In genomic region chr6:85370041-85370440, GRCm38 (mm10) we compare ENCODE assay signal across 18 mouse cellular contexts. TPM values are rescaled to one million over a fixed set of nuclear protein-coding genes. Genes with fewer than 3 reads are reported as not detected.
A peak's percentile ranks its signal among the peaks of the same experiment; 100 is the strongest.
DNase-seq lines count a peak whose midpoint lies in the region; ATAC-seq and TF ChIP-seq lines count a peak whose summit lies in the region.
"Had no signal": no experiment of that assay in that cellular context is flagged by ENCODE, and none has a peak within 500 bp of the region (broad histone marks: within the 10 kb centered on the region; RNA-seq: fewer than 3 reads in every experiment).

No protein-coding gene starts in this region.

- no peaks in the 10 kb centered on the region for H3K27me3 ChIP-seq in heart, adult 2 months (ENCODE audit: control insufficient read depth, insufficient read depth, low read length)
- no peaks in the 10 kb centered on the region for H3K27me3 ChIP-seq in intestine, postnatal 0 days (replicated peaks; ENCODE audit: control insufficient read depth, insufficient read depth, low read length)
- H3K27me3 ChIP-seq in intestine, embryonic 16.5 days (replicated peaks; ENCODE audit: control insufficient read depth, insufficient read depth, low read length): no peaks in the 10 kb centered on the region
- H3K27me3 ChIP-seq in lung, postnatal 0 days (replicated peaks; ENCODE audit: insufficient read depth, low read length): no peaks in the 10 kb centered on the region
- H3K27me3 ChIP-seq in small intestine, adult 2 months (ENCODE audit: control insufficient read depth, insufficient read depth, low read length): peaks cover 14% of the 10 kb centered on the region; the same call in 1 of the 2 replicates
- H3K27me3 ChIP-seq: embryonic facial prominence, embryonic 13.5 days; limb, embryonic 13.5 days had no signal

- TF ChIP-seq POLR2A in heart, adult 2 months (IDR thresholded peaks at IDR 0.05; ENCODE audit: insufficient read depth, low read depth, low read length): no peak
- no peak for TF ChIP-seq POLR2A in small intestine, adult 2 months (IDR thresholded peaks at IDR 0.05; ENCODE audit: low read depth, low read length)

- peak overlapping the region; percentile 96 for H3K27ac ChIP-seq in heart, adult 2 months
- no peak overlapping the region for H3K27ac ChIP-seq in intestine, postnatal 0 days (ENCODE audit: low read depth, low read length)
- no peak overlapping the region for H3K27ac ChIP-seq in intestine, embryonic 16.5 days (ENCODE audit: low read length)
- peak overlapping the region; percentile 71; the same call in 1 of the 2 replicates for H3K27ac ChIP-seq in lung, postnatal 0 days (ENCODE audit: low read length)
- 0 out of 2 replicates have a peak overlapping the region, but pooled peaks have one; percentile 1 for H3K27ac ChIP-seq in small intestine, adult 2 months (ENCODE audit: insufficient read depth, low read depth, low read length)
- H3K27ac ChIP-seq: forebrain, embryonic 12.5 days; hindbrain, embryonic 14.5 days had no signal

- 57% methylated on average over 5 of the region's 5 CpGs for WGBS in heart, adult 2 months
- WGBS in intestine, postnatal 0 days: 74% methylated on average over 5 of the region's 5 CpGs
- WGBS in intestine, embryonic 16.5 days: 89% methylated on average over 5 of the region's 5 CpGs
- WGBS in lung, postnatal 0 days: 88% methylated on average over 5 of the region's 5 CpGs
- WGBS in small intestine, adult 2 months: 92% methylated on average over 5 of the region's 5 CpGs

- no peaks in the 10 kb centered on the region for H3K9me3 ChIP-seq in intestine, postnatal 0 days (ENCODE audit: control insufficient read depth)
- no peaks in the 10 kb centered on the region for H3K9me3 ChIP-seq in intestine, embryonic 16.5 days (ENCODE audit: control insufficient read depth, low read length)
- H3K9me3 ChIP-seq in lung, postnatal 0 days (ENCODE audit: low read length): no peaks in the 10 kb centered on the region
- H3K9me3 ChIP-seq: embryonic facial prominence, embryonic 13.5 days; forebrain, embryonic 12.5 days; limb, embryonic 13.5 days had no signal

- peaks cover 26% of the 10 kb centered on the region for H3K36me3 ChIP-seq in heart, adult 2 months (ENCODE audit: control insufficient read depth, insufficient read depth, low read length)
- H3K36me3 ChIP-seq in intestine, postnatal 0 days (ENCODE audit: control insufficient read depth, insufficient read depth): 0 out of 2 replicates have a peak, but pooled peaks cover 7% of the 10 kb centered on the region
- H3K36me3 ChIP-seq in intestine, embryonic 16.5 days (ENCODE audit: control insufficient read depth, insufficient read depth, low read length): no peaks in the 10 kb centered on the region
- no peaks in the 10 kb centered on the region for H3K36me3 ChIP-seq in lung, postnatal 0 days (ENCODE audit: insufficient read depth, low read length)
- H3K36me3 ChIP-seq in small intestine, adult 2 months (ENCODE audit: control insufficient read depth, insufficient read depth, low read length): no peaks in the 10 kb centered on the region
- H3K36me3 ChIP-seq: forebrain, embryonic 12.5 days had no signal

- H3K4me3 ChIP-seq in heart, adult 2 months: no peak overlapping the region
- no peak overlapping the region for H3K4me3 ChIP-seq in intestine, postnatal 0 days (ENCODE audit: low read depth, low read length)
- H3K4me3 ChIP-seq in intestine, embryonic 16.5 days (ENCODE audit: low read length): no peak overlapping the region
- no peak overlapping the region for H3K4me3 ChIP-seq in lung, postnatal 0 days (ENCODE audit: low read depth, low read length)
- H3K4me3 ChIP-seq in small intestine, adult 2 months (ENCODE audit: low read depth, low read length): no peak overlapping the region
- H3K4me3 ChIP-seq: embryonic facial prominence, embryonic 13.5 days; forebrain, embryonic 12.5 days; limb, embryonic 13.5 days had no signal

- H3K79me2 ChIP-seq in heart, adult 2 months (replicated peaks; ENCODE audit: control insufficient read depth, insufficient read depth, low read length): peaks cover 4% of the 10 kb centered on the region; the same call in 1 of the 2 replicates

- H3K4me1 ChIP-seq in heart, adult 2 months (ENCODE audit: control insufficient read depth, insufficient read depth, low read length): peaks cover 60% of the 10 kb centered on the region
- H3K4me1 ChIP-seq in intestine, postnatal 0 days (replicated peaks; ENCODE audit: control insufficient read depth, insufficient read depth, low read length): peaks cover 26% of the 10 kb centered on the region
- peaks cover 48% of the 10 kb centered on the region for H3K4me1 ChIP-seq in intestine, embryonic 16.5 days (ENCODE audit: control insufficient read depth, insufficient read depth, low read length)
- H3K4me1 ChIP-seq in lung, postnatal 0 days (ENCODE audit: insufficient read depth, low read depth, low read length): peaks cover 28% of the 10 kb centered on the region
- H3K4me1 ChIP-seq in small intestine, adult 2 months (ENCODE audit: control insufficient read depth, insufficient read depth, insufficient read length, low read length): peaks cover 6% of the 10 kb centered on the region

- 0 out of 2 replicates have a peak overlapping the region, but pooled peaks have one; percentile 17 for H3K4me2 ChIP-seq in intestine, postnatal 0 days (replicated peaks; ENCODE audit: low read depth)
- H3K4me2 ChIP-seq in intestine, embryonic 16.5 days (ENCODE audit: low read depth, low read length): no peak overlapping the region
- H3K4me2 ChIP-seq in lung, postnatal 0 days (replicated peaks; ENCODE audit: low read depth, low read length): no peak overlapping the region
- H3K4me2 ChIP-seq: embryonic facial prominence, embryonic 13.5 days; forebrain, embryonic 12.5 days; hindbrain, embryonic 14.5 days had no signal

- no peak for DNase-seq in heart, adult 2 months
- DNase-seq in heart, postnatal 36 days: no peak
- DNase-seq in lung, postnatal 0 days (ENCODE audit: low spot score): no peak
- no peak for DNase-seq in lung, postnatal 36 days
- no peak for DNase-seq in urinary bladder, postnatal 14 days (ENCODE audit: low spot score)
- DNase-seq: thymus, postnatal 4 days had no signal

- no peak for ATAC-seq in intestine, postnatal 0 days
- no peak for ATAC-seq in intestine, embryonic 16.5 days
- no peak for ATAC-seq in lung, postnatal 0 days

- H3K9ac ChIP-seq in heart, adult 2 months (ENCODE audit: low read depth, low read length): no peak overlapping the region
- no peak overlapping the region for H3K9ac ChIP-seq in intestine, postnatal 0 days (ENCODE audit: low read depth, low read length)
- no peak overlapping the region for H3K9ac ChIP-seq in intestine, embryonic 16.5 days (ENCODE audit: low read depth, low read length)
- H3K9ac ChIP-seq in lung, postnatal 0 days (replicated peaks; ENCODE audit: low read depth): no peak overlapping the region
- H3K9ac ChIP-seq: embryonic facial prominence, embryonic 13.5 days; forebrain, embryonic 12.5 days; hindbrain, embryonic 14.5 days; limb, embryonic 13.5 days had no signal

- intact Hi-C loops in heart, adult 2 months (cut with DNase I): no loop called here
- intact Hi-C loops in heart, postnatal 36 days (cut with DNase I): no loop called here

- no peak for TF ChIP-seq EP300 in heart, adult 2 months (IDR thresholded peaks at IDR 0.05; ENCODE audit: insufficient read depth, low read depth, low read length)
- TF ChIP-seq EP300 in lung, postnatal 0 days (IDR thresholded peaks at IDR 0.05): no peak

- no peak for TF ChIP-seq CTCF in heart, adult 2 months (IDR thresholded peaks at IDR 0.05)
- no peak for TF ChIP-seq CTCF in intestine, postnatal 0 days (IDR thresholded peaks at IDR 0.05; ENCODE audit: low read depth)
- TF ChIP-seq CTCF in lung, postnatal 0 days (IDR thresholded peaks at IDR 0.05): no peak
- no peak for TF ChIP-seq CTCF in small intestine, adult 2 months (IDR thresholded peaks at IDR 0.05; ENCODE audit: extremely low read depth, insufficient read length, insufficient replicate concordance, low read depth, low read length)

RNA-seq across cellular contexts. Expression of gene Rab11fip5, which starts 4.4 kb away (rescaled TPM):
- 10 to 100 TPM; 59.3 to 73.9 TPM for total RNA-seq in heart, adult 2 months (2021)
- polyA plus RNA-seq in heart, adult 2 months (2012; rRNA removed): 41.6 and 55.0 TPM in 2 replicates
- total RNA-seq in heart, postnatal 36 days (2021): 10 to 100 TPM; 65.0 to 67.0 TPM
- 30.5 and 35.8 TPM in 2 replicates for polyA plus RNA-seq in intestine, postnatal 0 days (2015; fragmentation: Nextera tagmentation; extraction: Ambion mirVana)
- polyA plus RNA-seq in intestine, embryonic 16.5 days (2015; fragmentation: Nextera tagmentation; extraction: Ambion mirVana): 15.6 and 20.9 TPM in 2 replicates
- polyA plus RNA-seq in lung, postnatal 0 days (2015; fragmentation: Nextera tagmentation; extraction: Ambion mirVana): 11.2 and 12.2 TPM in 2 replicates
- polyA plus RNA-seq in small intestine, adult 2 months (2012; rRNA removed): 3.0 and 3.8 TPM in 2 replicates

RNA-seq across cellular contexts. Expression of gene Sfxn5, which starts 36.8 kb away (rescaled TPM):
- 1 to 10 TPM; 4.2 to 5.3 TPM for total RNA-seq in heart, adult 2 months (2021)
- polyA plus RNA-seq in heart, adult 2 months (2012; rRNA removed): 4.9 and 5.9 TPM in 2 replicates
- 1 to 10 TPM; 3.4 to 4.1 TPM for total RNA-seq in heart, postnatal 36 days (2021)
- polyA plus RNA-seq in intestine, postnatal 0 days (2015; fragmentation: Nextera tagmentation; extraction: Ambion mirVana): 3.2 and 3.4 TPM in 2 replicates
- polyA plus RNA-seq in intestine, embryonic 16.5 days (2015; fragmentation: Nextera tagmentation; extraction: Ambion mirVana): 5.3 and 7.2 TPM in 2 replicates
- polyA plus RNA-seq in lung, postnatal 0 days (2015; fragmentation: Nextera tagmentation; extraction: Ambion mirVana): 8.0 and 9.9 TPM in 2 replicates
- polyA plus RNA-seq in small intestine, adult 2 months (2012; rRNA removed): 0.63 and 1.0 TPM in 2 replicates

RNA-seq across cellular contexts. Expression of gene Noto, which starts 53.6 kb away (rescaled TPM):
- total RNA-seq in heart, adult 2 months (2021): not detected
- not detected in 2 replicates for polyA plus RNA-seq in heart, adult 2 months (2012; rRNA removed)
- total RNA-seq in heart, postnatal 36 days (2021): not detected
- polyA plus RNA-seq in intestine, postnatal 0 days (2015; fragmentation: Nextera tagmentation; extraction: Ambion mirVana): not detected in 2 replicates
- not detected in 2 replicates for polyA plus RNA-seq in intestine, embryonic 16.5 days (2015; fragmentation: Nextera tagmentation; extraction: Ambion mirVana)
- polyA plus RNA-seq in lung, postnatal 0 days (2015; fragmentation: Nextera tagmentation; extraction: Ambion mirVana): 0.24 and 0.27 TPM in 2 replicates
- not detected in 2 replicates for polyA plus RNA-seq in small intestine, adult 2 months (2012; rRNA removed)
- total RNA-seq: common myeloid progenitor, adult 5-6 weeks; gastrocnemius, postnatal 4 days; layer of hippocampus, adult 18-20 months; left cerebral cortex, adult 18-20 months had no signal
- polyA plus RNA-seq: embryonic facial prominence, embryonic 13.5 days; forebrain, embryonic 12.5 days; hindbrain, embryonic 14.5 days; limb, embryonic 13.5 days; liver, embryonic 16.5 days had no signal

Comparison
In these comparisons a context has a peak if more than half of its experiments do, and no peak if none do; other contexts are left out.
1. H3K27ac ChIP-seq: peak in heart, adult 2 months (single experiment), lung, postnatal 0 days (single experiment) and small intestine, adult 2 months (single experiment); none in intestine, postnatal 0 days (single experiment) and intestine, embryonic 16.5 days (single experiment).